Mouse (Mus musculus) G1E (cell line): Measurements from ENCODE around the gene Edn3. TPM values are rescaled to one million over a fixed set of nuclear protein-coding genes. Genes with fewer than 3 reads are reported as not detected.

Experiments used
- ATAC-seq: 2 replicates; pipeline ENCODE4 v1.8.0; 2016; ENCODE audit warnings: mild to moderate bottlenecking; ENCODE audit not compliant: insufficient number of reproducible peaks, poor library complexity, low FRiP score, severe bottlenecking; ENCODE audit errors: extremely low read depth
- DNase-seq: peaks from one replicate; pipeline ENCODE4 v3.0.0; 2012; ENCODE audit warnings: low spot score
- H3K27me3 ChIP-seq: 2 replicates; pipeline ENCODE4 v1.6.1; 2012; ENCODE audit warnings: mild to moderate bottlenecking, low read length, inconsistent platforms; ENCODE audit not compliant: insufficient read depth
- H3K36me3 ChIP-seq: replicated peaks from 2 replicates; pipeline ENCODE3; 2012; ENCODE audit warnings: mild to moderate bottlenecking, inconsistent platforms
- H3K4me1 ChIP-seq: 2 replicates; pipeline ENCODE4 v1.6.1; 2012; ENCODE audit warnings: low read depth, low read length, inconsistent platforms, mixed read lengths; ENCODE audit not compliant: insufficient read depth
- H3K4me3 ChIP-seq: 2 replicates; pipeline ENCODE4 v1.5.1; 2012; ENCODE audit warnings: low read depth, mild to moderate bottlenecking, inconsistent platforms, low read length, moderate library complexity, mixed read lengths
- H3K9me3 ChIP-seq: replicated peaks from 2 replicates; pipeline ENCODE4 v1.6.1; 2012; ENCODE audit warnings: inconsistent platforms
- CTCF ChIP-seq: IDR thresholded peaks from 2 replicates; pipeline ENCODE4 v1.5.1; 2012; ENCODE audit warnings: low read depth, low read length, inconsistent platforms, mixed read lengths
- GATA1 ChIP-seq: IDR thresholded peaks from 2 replicates; pipeline ENCODE4 v1.6.1; 2012; ENCODE audit warnings: borderline replicate concordance, low read length, inconsistent platforms, mixed read lengths
- GATA2 ChIP-seq: IDR thresholded peaks from 2 replicates; pipeline ENCODE4 v1.6.1; 2012; ENCODE audit warnings: low read depth, low read length, inconsistent platforms, borderline replicate concordance
- POLR2AphosphoS5 ChIP-seq: IDR thresholded peaks from 2 replicates; pipeline ENCODE4 v1.6.1; 2012; ENCODE audit warnings: low read depth, low read length, inconsistent platforms; ENCODE audit not compliant: insufficient replicate concordance
- TAL1 ChIP-seq: conservative IDR thresholded peaks from 2 replicates; pipeline ENCODE4 v1.6.1; 2012; ENCODE audit warnings: low read depth, low read length, inconsistent platforms, mixed read lengths
- polyA plus RNA-seq: library from polyadenylated mRNA; stranded (reverse); fragments of >175 nt; gene quantifications from 2 replicates; pipeline ENCODE4 v1.2.3, GENCODE M21; 2012
- total RNA-seq, 2 experiments: library from RNA; stranded (forward) in 1 of 2; stranded (reverse) in 1 of 2; fragments of 200-1000 nt in 1 of 2; fragments of >200 nt in 1 of 2; fragmentation: Nextera tagmentation in 1 of 2; gene quantifications; 2 replicates each; pipeline ENCODE4 v1.2.3; 2014 to 2017

Edn3 gene
- total and polyA plus RNA-seq, 3 experiments, result 0.11 TPM; not detected in 2

GRCm38 (mm10) chr2:174735270-174735669 lies 25.1 kb upstream of the Edn3 start:
- Histone ChIP-seq H3K36me3 (no peaks in the 10 kb centered on the region), H3K4me1 (no peaks in the 10 kb centered on the region), H3K9me3 (peaks cover 76% of the 10 kb centered on the region), H3K27me3 (no peaks in the 10 kb centered on the region), H3K4me3 (no peak overlapping the region)
- ATAC-seq (no peak), DNase-seq (no peak)
- no peak for TF ChIP-seq POLR2AphosphoS5
- TF ChIP-seq GATA2, result no peak
- no peak for TF ChIP-seq CTCF
- TF ChIP-seq TAL1, result no peak
- no peak for TF ChIP-seq GATA1

GRCm38 (mm10) chr2:174747182-174747581 lies 13.2 kb upstream of the Edn3 start:
- TF ChIP-seq TAL1 (no peak), GATA2 (no peak), CTCF (no peak), GATA1 (no peak), POLR2AphosphoS5 (no peak)
- no peaks in the 10 kb centered on the region for H3K36me3 ChIP-seq
- H3K9me3 ChIP-seq, result peaks cover 76% of the 10 kb centered on the region
- ATAC-seq (no peak), DNase-seq (no peak)
- no peaks in the 10 kb centered on the region for H3K27me3 ChIP-seq
- no peaks in the 10 kb centered on the region for H3K4me1 ChIP-seq
- no peak overlapping the region for H3K4me3 ChIP-seq

GRCm38 (mm10) chr2:174748381-174748780 lies 12.0 kb upstream of the Edn3 start:
- DNase-seq, result no peak
- no peak for TF ChIP-seq GATA2
- no peak for TF ChIP-seq TAL1
- no peak for TF ChIP-seq CTCF
- no peak for TF ChIP-seq POLR2AphosphoS5
- no peak for TF ChIP-seq GATA1
- Histone ChIP-seq H3K9me3 (peaks cover 78% of the 10 kb centered on the region), H3K27me3 (no peaks in the 10 kb centered on the region), H3K4me1 (no peaks in the 10 kb centered on the region), H3K36me3 (no peaks in the 10 kb centered on the region), H3K4me3 (no peak overlapping the region)
- ATAC-seq, result no peak

- ATAC-seq, result no peak
- no peak overlapping the region for H3K4me3 ChIP-seq
- H3K27me3 ChIP-seq, result no peaks in the 10 kb centered on the region
- H3K9me3 ChIP-seq, result peaks cover 68% of the 10 kb centered on the region
- H3K36me3 ChIP-seq, result no peaks in the 10 kb centered on the region
- TF ChIP-seq CTCF (no peak), POLR2AphosphoS5 (no peak), GATA2 (no peak), TAL1 (no peak), GATA1 (no peak)
- H3K4me1 ChIP-seq, result no peaks in the 10 kb centered on the region
- DNase-seq, result no peak
Measured at GRCm38 (mm10) chr2:174753197-174753596, 7.2 kb upstream of the Edn3 start.

- Histone ChIP-seq H3K27me3 (no peaks in the 10 kb centered on the region), H3K4me1 (no peaks in the 10 kb centered on the region), H3K4me3 (no peak overlapping the region), H3K9me3 (peaks cover 65% of the 10 kb centered on the region), H3K36me3 (no peaks in the 10 kb centered on the region)
- no peak for DNase-seq
- TF ChIP-seq GATA2 (no peak), POLR2AphosphoS5 (no peak), GATA1 (no peak), CTCF (no peak), TAL1 (no peak)
- no peak for ATAC-seq
Measured at GRCm38 (mm10) chr2:174754231-174754630, 6.2 kb upstream of the Edn3 start.

GRCm38 (mm10) chr2:174759189-174759588 lies 1.2 kb upstream of the Edn3 start:
- Histone ChIP-seq H3K4me1 (no peaks in the 10 kb centered on the region), H3K27me3 (no peaks in the 10 kb centered on the region), H3K36me3 (no peaks in the 10 kb centered on the region), H3K4me3 (no peak overlapping the region), H3K9me3 (peaks cover 83% of the 10 kb centered on the region)
- ATAC-seq (no peak), DNase-seq (no peak)
- TF ChIP-seq GATA2 (no peak), CTCF (no peak)

GRCm38 (mm10) chr2:174761452-174762101 lies 1.2 kb downstream of the Edn3 start:
- Histone ChIP-seq H3K27me3 (no peaks in the 10 kb centered on the region), H3K4me1 (no peaks in the 10 kb centered on the region), H3K9me3 (peaks cover 88% of the 10 kb centered on the region), H3K4me3 (no peak overlapping the region; the same call in 1 of the 2 replicates), H3K36me3 (no peaks in the 10 kb centered on the region)
- no peak for TF ChIP-seq TAL1
- no peak for TF ChIP-seq GATA2
- TF ChIP-seq POLR2AphosphoS5, result no peak
- TF ChIP-seq CTCF, result no peak
- TF ChIP-seq GATA1, result no peak
- DNase-seq (no peak), ATAC-seq (no peak)
